Mouse (Mus musculus) thymus, adult 2 months (tissue): Measurements from ENCODE around the gene Rad17. TPM values are rescaled to one million over a fixed set of nuclear protein-coding genes. Genes with fewer than 3 reads are reported as not detected.

Experiments used
- DNase-seq: peaks from one replicate; pipeline ENCODE4 v3.0.0; 2021
- H3K27ac ChIP-seq: fragments of 200-500 bp; 2 replicates; pipeline ENCODE4 v1.5.1; 2012; ENCODE audit warnings: low read length, control low read depth; ENCODE audit not compliant: control insufficient read depth, insufficient read depth
- H3K27me3 ChIP-seq: fragments of 200-500 bp; 2 replicates; pipeline ENCODE4 v1.6.1; 2012; ENCODE audit warnings: mild to moderate bottlenecking, low read length, moderate library complexity, mixed read lengths; ENCODE audit not compliant: control insufficient read depth, insufficient read depth
- H3K36me3 ChIP-seq: fragments of 200-500 bp; 2 replicates; pipeline ENCODE4 v1.6.1; 2012; ENCODE audit warnings: mild to moderate bottlenecking, low read length, moderate library complexity; ENCODE audit not compliant: control insufficient read depth, insufficient read depth
- H3K4me1 ChIP-seq: fragments of 200-500 bp; replicated peaks from 2 replicates; pipeline ENCODE4 v1.6.1; 2012; ENCODE audit warnings: low read length; ENCODE audit not compliant: control insufficient read depth, insufficient read depth
- H3K4me3 ChIP-seq: fragments of 200-500 bp; 2 replicates; pipeline ENCODE4 v1.5.1; 2012; ENCODE audit warnings: mild to moderate bottlenecking, low read length, control low read depth, moderate library complexity; ENCODE audit not compliant: control insufficient read depth, insufficient read depth
- CTCF ChIP-seq: fragments of 200-500 bp; IDR thresholded peaks from 2 replicates; pipeline ENCODE4 v1.5.1; 2012; ENCODE audit warnings: mild to moderate bottlenecking, control low read depth, low read length, moderate library complexity, borderline replicate concordance; ENCODE audit not compliant: control insufficient read depth, poor library complexity, insufficient read depth; ENCODE audit errors: extremely low read depth
- POLR2A ChIP-seq: fragments of 200-500 bp; IDR thresholded peaks from 2 replicates; pipeline ENCODE4 v1.6.1; 2012; ENCODE audit warnings: mild to moderate bottlenecking, low read length, control low read depth, moderate library complexity; ENCODE audit not compliant: control insufficient read depth, poor library complexity, insufficient read depth; ENCODE audit errors: extremely low read depth
- WGBS: fragments of 180-500 bp; shearing (Covaris S2); methylation state at CpG from one replicate; pipeline ENCODE4 v1.1.7; 2018; 5-methylcytosine and 5-hydroxymethylcytosine counted together
- polyA plus RNA-seq: library from polyadenylated mRNA; depleted of rRNA; stranded (reverse); fragments of >200 nt; gene quantifications from 2 replicates; pipeline ENCODE4 v1.2.3, GENCODE M21; 2012

The Rad17 gene
- polyA plus RNA-seq, 1 experiment: 6.3 TPM

DNA sequence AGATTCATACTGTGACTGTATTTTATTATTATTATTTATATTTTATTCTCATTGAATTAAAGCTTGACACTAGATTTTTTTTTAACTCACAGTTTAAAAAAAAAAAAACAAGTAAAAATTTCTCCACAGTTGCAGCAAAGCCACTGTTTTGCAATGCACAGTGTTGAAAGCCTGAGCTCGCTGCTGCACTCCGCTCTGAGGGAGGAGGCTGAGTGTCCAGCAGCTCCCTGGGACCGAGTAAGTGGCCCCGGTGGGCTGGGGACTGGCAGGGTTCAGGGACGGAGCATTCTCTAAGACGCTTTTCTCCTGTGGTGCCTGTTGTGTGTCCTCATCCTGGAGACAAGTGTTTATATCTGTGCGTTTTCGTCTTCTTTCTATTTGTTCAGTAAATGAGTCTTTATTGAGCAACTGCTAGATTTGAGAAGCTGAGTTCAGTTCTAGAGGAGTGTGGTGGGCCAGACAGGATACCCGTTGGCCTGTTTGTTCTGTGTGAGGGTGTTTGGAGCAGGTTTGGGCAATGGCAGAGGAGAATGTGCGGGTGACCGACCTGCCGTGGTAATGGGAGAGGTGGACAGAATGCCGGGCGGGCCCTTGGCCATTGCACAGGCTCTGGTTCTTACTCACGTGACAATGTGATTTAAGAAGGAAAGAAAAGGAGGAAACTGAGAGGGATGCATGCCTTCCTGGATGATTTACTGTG is 25.2 kb upstream of the Rad17 start:
- Histone ChIP-seq H3K4me3 (no peak overlapping the region), H3K4me1 (no peaks in the 10 kb centered on the region), H3K27me3 (no peaks in the 10 kb centered on the region), H3K27ac (no peak overlapping the region), H3K36me3 (no peaks in the 10 kb centered on the region)
- WGBS: 93% methylated on average over 15 of the region's 15 CpGs
- no peak for DNase-seq
- TF ChIP-seq POLR2A (no peak), CTCF (no peak)

- no peak for DNase-seq
Measured at GRCm38 (mm10) chr13:100670181-100670741, 19.4 kb upstream of the Rad17 start.

DNA sequence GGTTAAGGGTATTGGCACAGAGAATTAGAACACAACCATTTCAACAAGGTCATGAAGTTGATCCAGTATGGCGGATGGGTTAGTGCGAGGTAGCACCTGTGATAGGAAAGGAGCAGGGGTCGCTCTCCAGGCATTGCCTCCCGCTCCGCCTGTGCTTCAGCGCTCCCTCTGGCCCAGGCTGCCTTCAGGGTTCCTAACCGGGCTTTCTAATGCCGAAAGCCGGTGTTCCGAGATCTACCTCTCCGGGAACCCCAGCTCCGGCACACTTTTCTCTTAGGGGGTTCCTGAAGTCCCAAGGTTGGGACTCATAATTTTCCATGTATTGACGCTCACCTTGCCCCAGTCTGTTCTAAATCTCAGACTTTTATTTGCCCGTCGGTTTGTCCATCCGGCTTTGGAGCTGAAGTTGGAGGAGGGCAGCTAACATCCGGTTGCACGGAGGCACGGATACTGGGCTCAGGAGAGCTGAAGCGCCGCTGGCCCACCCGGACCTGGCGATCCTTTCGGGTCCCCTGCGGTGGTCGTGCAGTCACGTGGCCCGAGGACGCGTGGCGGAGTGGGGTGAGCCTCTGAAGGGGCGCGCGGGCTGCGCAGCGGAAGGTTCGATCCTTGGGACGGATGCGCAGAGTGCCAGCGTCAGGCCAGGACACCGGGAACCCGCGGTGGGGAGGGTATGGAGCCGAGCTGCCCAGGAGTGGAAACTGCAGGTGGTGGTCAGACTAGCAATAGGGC is 18.6 kb upstream of the Rad17 start, which contains the start of gene Ccdc125:
TSS of gene Ccdc125 (plus strand) at position 427 of the 732 bp plus-strand sequence.
- Histone ChIP-seq H3K4me3 (peak within 1 kb of the TSS; percentile 86), H3K27me3 (no peaks in the 10 kb centered on the region), H3K4me1 (peaks cover 5% of the 10 kb centered on the region), H3K36me3 (peaks cover 9% of the 10 kb centered on the region), H3K27ac (peak within 1 kb of the TSS; percentile 40)
- 0 out of 2 replicates have a peak, but pooled peaks have one; percentile 13 for TF ChIP-seq POLR2A
- TF ChIP-seq CTCF: 0 out of 2 replicates have a peak, but pooled peaks have one; percentile 15
- DNase-seq: peak; percentile 39
- WGBS: under 1% methylated on average over 44 of the region's 44 CpGs

More at GRCm38 (mm10) chr13:100670181-100670741, 19.4 kb upstream of the Rad17 start:
- Histone ChIP-seq H3K27ac (no peak overlapping the region), H3K27me3 (no peaks in the 10 kb centered on the region), H3K4me1 (peaks cover 5% of the 10 kb centered on the region), H3K4me3 (no peak overlapping the region), H3K36me3 (peaks cover 9% of the 10 kb centered on the region)
- TF ChIP-seq CTCF (no peak), POLR2A (no peak)
- WGBS: 7% methylated on average over 9 of the region's 9 CpGs

DNA sequence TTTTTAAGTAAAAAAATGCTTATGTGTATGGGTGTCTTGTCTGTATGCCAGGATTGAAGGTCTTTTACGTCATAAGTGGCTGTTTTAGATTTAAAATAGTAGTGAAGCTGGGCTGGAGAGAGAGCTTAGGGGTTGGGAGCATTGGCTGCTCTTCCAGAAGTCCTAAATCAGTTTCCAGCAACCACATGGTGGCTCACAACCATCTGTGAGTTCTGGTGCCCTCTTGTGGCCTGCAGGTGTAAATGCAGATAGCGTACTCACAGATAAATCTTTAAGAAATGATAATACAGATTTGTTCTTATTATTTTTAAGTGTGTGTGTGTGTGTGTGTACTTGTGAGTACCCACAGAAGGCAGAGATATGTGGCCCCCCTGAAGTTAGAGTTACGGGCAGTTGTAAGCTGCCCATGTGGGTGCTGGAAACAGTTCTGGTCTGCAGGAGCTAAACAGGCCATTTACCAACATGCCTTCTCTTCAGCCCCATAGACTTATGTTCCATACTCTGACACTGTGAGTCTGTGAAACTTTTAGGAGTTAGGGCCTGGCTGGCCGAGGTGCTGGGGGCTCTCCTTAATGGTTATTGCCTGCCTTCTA is 9.1 kb upstream of the Rad17 start:
- Histone ChIP-seq H3K27ac (no peak overlapping the region), H3K36me3 (peaks cover 4% of the 10 kb centered on the region; the same call in 1 of the 2 replicates), H3K27me3 (no peaks in the 10 kb centered on the region), H3K4me1 (no peaks in the 10 kb centered on the region), H3K4me3 (no peak overlapping the region)
- peak; percentile 52 for DNase-seq
- no peak for TF ChIP-seq POLR2A
- TF ChIP-seq CTCF: no peak
- WGBS: 37% methylated on average over 4 of the region's 4 CpGs

GRCm38 (mm10) chr13:100658091-100658490 is 7.2 kb upstream of the Rad17 start:
- no peak for TF ChIP-seq CTCF
- TF ChIP-seq POLR2A: no peak
- Histone ChIP-seq H3K4me3 (no peak overlapping the region), H3K27me3 (no peaks in the 10 kb centered on the region), H3K4me1 (no peaks in the 10 kb centered on the region), H3K36me3 (peaks cover 4% of the 10 kb centered on the region; the same call in 1 of the 2 replicates), H3K27ac (no peak overlapping the region)
- WGBS: 97% methylated on average over 5 of the region's 5 CpGs
- no peak for DNase-seq
